Mouse (Mus musculus) heart, adult 8-10 months (tissue): ENCODE measurements around the gene Cntrob. TPM values are rescaled to one million over a fixed set of nuclear protein-coding genes. Genes with fewer than 3 reads are reported as not detected.

ENCODE experiments used
- DNase-seq: peaks from one replicate; pipeline ENCODE4 v3.0.0; 2022; ENCODE audit warnings: low spot score
- total RNA-seq, 4 experiments: library from RNA; stranded (reverse); gene quantifications; 2 replicates each; pipeline ENCODE4 v1.2.4; 2022

Gene Cntrob
- total RNA-seq, 4 experiments from 2014 or later, result 1.8 to 5.1 (median 2.6) TPM

- no peak for DNase-seq
Observed at GRCm38 (mm10) chr11:69298231-69298630, 25.3 kb downstream of the Cntrob start.

- DNase-seq, result no peak
Observed at GRCm38 (mm10) chr11:69297799-69298198, 25.8 kb downstream of the Cntrob start.

GRCm38 (mm10) chr11:69295286-69295685, 28.3 kb downstream of the Cntrob start:
- DNase-seq, result no peak

GRCm38 (mm10) chr11:69291111-69291510, 32.5 kb downstream of the Cntrob start:
- no peak for DNase-seq

GRCm38 (mm10) chr11:69277267-69277666, 46.3 kb downstream of the Cntrob start:
- no peak for DNase-seq

- DNase-seq, result no peak
Observed at GRCm38 (mm10) chr11:69276081-69276480, 47.5 kb downstream of the Cntrob start.

- no peak for DNase-seq
Observed at GRCm38 (mm10) chr11:69275650-69276049, 47.9 kb downstream of the Cntrob start.

- DNase-seq, result peak; percentile 75
Observed at GRCm38 (mm10) chr11:69272122-69272740, 51.3 kb downstream of the Cntrob start.

GRCm38 (mm10) chr11:69269575-69269974, 54.0 kb downstream of the Cntrob start:
- DNase-seq, result peak; percentile 58

- DNase-seq, result no peak
Observed at GRCm38 (mm10) chr11:69268100-69268499, 55.5 kb downstream of the Cntrob start.

- no peak for DNase-seq
Observed at GRCm38 (mm10) chr11:69267341-69267740, 56.2 kb downstream of the Cntrob start.

- peak; percentile 36 for DNase-seq
Observed at GRCm38 (mm10) chr11:69266253-69266652, 57.3 kb downstream of the Cntrob start.

- DNase-seq, result no peak
Observed at GRCm38 (mm10) chr11:69265410-69265809, 58.2 kb downstream of the Cntrob start.

GRCm38 (mm10) chr11:69264276-69264675, 59.3 kb downstream of the Cntrob start:
- no peak for DNase-seq

- DNase-seq, result no peak
Observed at GRCm38 (mm10) chr11:69260111-69260510, 63.5 kb downstream of the Cntrob start.

- DNase-seq, result no peak
Observed at GRCm38 (mm10) chr11:69258287-69258686, 65.3 kb downstream of the Cntrob start.

- DNase-seq, result peak; percentile 75
Observed at GRCm38 (mm10) chr11:69257807-69258206, 65.8 kb downstream of the Cntrob start.

GRCm38 (mm10) chr11:69257072-69257471, 66.5 kb downstream of the Cntrob start:
- DNase-seq, result no peak

GRCm38 (mm10) chr11:69254808-69255207, 68.8 kb downstream of the Cntrob start:
- no peak for DNase-seq

- DNase-seq, result no peak
Observed at GRCm38 (mm10) chr11:69253131-69253530, 70.4 kb downstream of the Cntrob start.

GRCm38 (mm10) chr11:69251953-69252352, 71.6 kb downstream of the Cntrob start:
- DNase-seq, result no peak

- no peak for DNase-seq
Observed at GRCm38 (mm10) chr11:69251135-69251842, 72.3 kb downstream of the Cntrob start.

GRCm38 (mm10) chr11:69250106-69250505, 73.5 kb downstream of the Cntrob start:
- no peak for DNase-seq
